ENCODE assay signal across 8 mouse cellular contexts in genomic region chr5:135063629-135064381, GRCm38 (mm10). TPM values are rescaled to one million over a fixed set of nuclear protein-coding genes. Genes with fewer than 3 reads are reported as not detected.
DNase-seq lines count a peak whose midpoint lies in the region; ATAC-seq and TF ChIP-seq lines count a peak whose summit lies in the region.

Gene Dnajc30 (plus strand): TSS chr5:135064202.

- H3K4me3 ChIP-seq in hindbrain, embryonic 10.5 days, result peak within 1 kb of the TSS; percentile 84
- peak within 1 kb of the TSS; percentile 93 for H3K4me3 ChIP-seq in lung, postnatal 0 days (ENCODE audit: low read depth, low read length)

- 0 out of 2 replicates have a peak, but pooled peaks have one; percentile 45 for TF ChIP-seq EP300 in lung, postnatal 0 days (IDR thresholded peaks at IDR 0.05)

- H3K4me2 ChIP-seq in lung, postnatal 0 days (replicated peaks; ENCODE audit: low read depth, low read length), result peak within 1 kb of the TSS; percentile 98

- peak; percentile 100 for DNase-seq in MN1 (ENCODE audit: low spot score)
- peak; percentile 97 for DNase-seq in cerebellum, adult 9-10 months
- DNase-seq in hindbrain, embryonic 10.5 days (ENCODE audit: low spot score), result peak; percentile 97
- peak; percentile 97 for DNase-seq in layer of hippocampus, adult 9-11 months
- peak; percentile 99 for DNase-seq in lung, postnatal 0 days (ENCODE audit: low spot score)
- peak; percentile 97 for DNase-seq in ovary, postnatal 14 days (ENCODE audit: low spot score)
- peak; percentile 97 for DNase-seq in thymus, postnatal 14 days

- no peaks in the 10 kb centered on the region for H3K9me3 ChIP-seq in hindbrain, embryonic 10.5 days
- no peaks in the 10 kb centered on the region for H3K9me3 ChIP-seq in lung, postnatal 0 days (ENCODE audit: low read length)

- H3K27ac ChIP-seq in hindbrain, embryonic 10.5 days, result peak within 1 kb of the TSS; percentile 85
- peak within 1 kb of the TSS; percentile 68 for H3K27ac ChIP-seq in lung, postnatal 0 days (ENCODE audit: low read length)

- TF ChIP-seq CTCF in lung, postnatal 0 days (IDR thresholded peaks at IDR 0.05), result no peak

- peaks cover 28% of the 10 kb centered on the region for H3K4me1 ChIP-seq in hindbrain, embryonic 10.5 days (replicated peaks)
- H3K4me1 ChIP-seq in lung, postnatal 0 days (ENCODE audit: insufficient read depth, low read depth, low read length), result no peaks in the 10 kb centered on the region

- H3K9ac ChIP-seq in lung, postnatal 0 days (replicated peaks; ENCODE audit: low read depth), result peak within 1 kb of the TSS; percentile 87

- H3K36me3 ChIP-seq in hindbrain, embryonic 10.5 days, result peaks cover 67% of the 10 kb centered on the region
- peaks cover 13% of the 10 kb centered on the region for H3K36me3 ChIP-seq in lung, postnatal 0 days (ENCODE audit: insufficient read depth, low read length)

- no peaks in the 10 kb centered on the region for H3K27me3 ChIP-seq in hindbrain, embryonic 10.5 days (ENCODE audit: insufficient read depth, poor library complexity, severe bottlenecking)
- no peaks in the 10 kb centered on the region for H3K27me3 ChIP-seq in lung, postnatal 0 days (replicated peaks; ENCODE audit: insufficient read depth, low read length)

- ATAC-seq in frontal cortex, adult (ENCODE audit: low TSS enrichment), result peak; percentile 97
- ATAC-seq in lung, postnatal 0 days, result peak; percentile 99

- WGBS in hindbrain, embryonic 10.5 days, result under 1% methylated on average over 52 of the region's 52 CpGs
- WGBS in lung, postnatal 0 days, result 1% methylated on average over 50 of the region's 52 CpGs

RNA-seq across cellular contexts. Expression of gene Dnajc30, which starts in this region (rescaled TPM):
- polyA plus RNA-seq in hindbrain, embryonic 10.5 days (2016; fragmentation: Nextera tagmentation; extraction: Ambion mirVana), result 24.5 and 30.4 TPM in 2 replicates
- 28.0 and 28.8 TPM in 2 replicates for polyA plus RNA-seq in lung, postnatal 0 days (2015; fragmentation: Nextera tagmentation; extraction: Ambion mirVana)

Comparison
In these comparisons a context has a peak if more than half of its experiments do, and no peak if none do; other contexts are left out.
1. Peak in every context shown above with its lines: DNase-seq, ATAC-seq, H3K4me3 ChIP-seq and H3K27ac ChIP-seq.